Mouse (Mus musculus) heart, postnatal 25 days (tissue): ENCODE measurements around the gene Carm1. TPM values are rescaled to one million over a fixed set of nuclear protein-coding genes. Genes with fewer than 3 reads are reported as not detected.

Source experiments
- microRNA-seq: library from miRNA; unstranded; fragments of <30 nt; microRNA quantifications from one replicate; pipeline ENCODE4 v1.2.0, GENCODE M21; 2022
- total RNA-seq, 2 experiments: library from RNA; stranded (reverse); gene quantifications; 2 replicates each; pipeline ENCODE4 v1.2.3; 2021

Gene Carm1
- total RNA-seq, 2 experiments from 2014 or later, result 48.2 to 53.2 TPM

Small RNA genes lying within 50 kb of the gene (microRNA-seq; reads per million reads assigned to microRNA genes)
- gene Mir1946b, result not detected

Other genes with a start within 250 kb of the Carm1 start
- not detected for gene Ap1m2, start 234.6 kb upstream of the Carm1 start, total RNA-seq
- gene Slc44a2, start 226.2 kb upstream of the Carm1 start, total RNA-seq, result 100 to 1,000 TPM in 1 of 2 experiments, 10 to 100 TPM in 1; 99.2 to 113 TPM
- 10 to 100 TPM; 25.9 to 29.6 TPM for gene Ilf3, start 179.0 kb upstream of the Carm1 start, total RNA-seq
- 10 to 100 TPM in 1 of 2 experiments, 1 to 10 TPM in 1; 7.1 to 10.0 TPM for gene Qtrt1, start 135.1 kb upstream of the Carm1 start, total RNA-seq
- gene Dnm2, start 122.0 kb upstream of the Carm1 start, total RNA-seq, result 10 to 100 TPM; 66.2 to 74.4 TPM
- 10 to 100 TPM; 45.3 to 45.4 TPM for gene Tmed1, start 36.6 kb upstream of the Carm1 start, total RNA-seq
- 1 to 10 TPM; 1.5 TPM for gene AB124611, start 20.7 kb upstream of the Carm1 start, total RNA-seq
- 10 to 100 TPM; 52.2 to 55.9 TPM for gene Timm29, start 45.8 kb downstream of the Carm1 start, total RNA-seq
- gene Yipf2, start 45.9 kb downstream of the Carm1 start, total RNA-seq, result 1 to 10 TPM; 6.9 to 7.1 TPM
- 10 to 100 TPM; 46.4 to 48.1 TPM for gene Smarca4, start 69.3 kb downstream of the Carm1 start, total RNA-seq
- gene Ldlr, start 176.6 kb downstream of the Carm1 start, total RNA-seq, result 1 to 10 TPM; 2.7 to 3.1 TPM
- 1 to 10 TPM; 3.2 to 4.0 TPM for gene Spc24, start 213.4 kb downstream of the Carm1 start, total RNA-seq